Mouse (Mus musculus) heart, embryonic 12.5 days (tissue): ENCODE measurements around the gene Gpatch8. TPM values are rescaled to one million over a fixed set of nuclear protein-coding genes. Genes with fewer than 3 reads are reported as not detected.
A peak's percentile ranks its signal among the peaks of the same experiment; 100 is the strongest.
"Not testable (repeated sequence)": the region's sequence is repeated elsewhere in the genome, so short reads cannot be mapped to it uniquely, and the experiment has no call there.

ENCODE experiments used
- ATAC-seq: fragments of 200-750 bp; cut with Nextera tagmentation; 2 replicates; pipeline ENCODE4 v1.8.0; 2017; ENCODE audit warnings: moderate TSS enrichment, moderate library complexity; ENCODE audit not compliant: insufficient number of reproducible peaks, low FRiP score
- H3K27ac ChIP-seq: fragments of 300-500 bp; sonication (generic); 2 replicates; pipeline ENCODE4 v1.5.1; 2016; ENCODE audit warnings: mild to moderate bottlenecking, moderate library complexity; ENCODE audit not compliant: poor library complexity, severe bottlenecking
- H3K27me3 ChIP-seq: fragments of 300-500 bp; sonication (generic); replicated peaks from 2 replicates; pipeline ENCODE4 v1.6.1; 2016; ENCODE audit warnings: mild to moderate bottlenecking, moderate library complexity
- H3K36me3 ChIP-seq: fragments of 300-500 bp; sonication (generic); 2 replicates; pipeline ENCODE4 v1.6.1; 2016; ENCODE audit warnings: mild to moderate bottlenecking, moderate library complexity
- H3K4me1 ChIP-seq: fragments of 300-500 bp; sonication (generic); replicated peaks from 2 replicates; pipeline ENCODE4 v1.6.1; 2016; ENCODE audit warnings: mild to moderate bottlenecking
- H3K4me2 ChIP-seq: fragments of 300-500 bp; sonication (generic); 2 replicates; pipeline ENCODE4 v1.6.1; 2016; ENCODE audit warnings: mild to moderate bottlenecking, moderate library complexity
- H3K4me3 ChIP-seq: fragments of 300-500 bp; sonication (generic); 2 replicates; pipeline ENCODE4 v1.5.1; 2016; ENCODE audit warnings: mild to moderate bottlenecking
- H3K9ac ChIP-seq: fragments of 300-500 bp; sonication (generic); 2 replicates; pipeline ENCODE4 v1.6.1; 2016; ENCODE audit warnings: mild to moderate bottlenecking, moderate library complexity
- H3K9me3 ChIP-seq: fragments of 300-500 bp; sonication (generic); replicated peaks from 2 replicates; pipeline ENCODE4 v1.6.1; 2016; ENCODE audit warnings: mild to moderate bottlenecking, moderate library complexity
- WGBS: fragments of 180-500 bp; shearing (Covaris S2); methylation state at CpG from one replicate; pipeline ENCODE4 v1.1.7; 2016; 5-methylcytosine and 5-hydroxymethylcytosine counted together
- polyA plus RNA-seq: library from polyadenylated mRNA; unstranded; fragments of >200 nt; fragmentation: Nextera tagmentation; extraction: Ambion mirVana; gene quantifications from 2 replicates; pipeline ENCODE4 v1.2.1, GENCODE M21; 2016

The Gpatch8 gene
- polyA plus RNA-seq, 1 experiment from 2014 or later = 38.9 TPM

GRCm38 (mm10) chr11:102551176-102551575 is 5.0 kb downstream of the Gpatch8 start:
- Histone ChIP-seq H3K9ac (no peak overlapping the region), H3K27ac (no peak overlapping the region), H3K4me1 (peaks cover 17% of the 10 kb centered on the region), H3K27me3 (no peaks in the 10 kb centered on the region), H3K4me3 (no peak overlapping the region), H3K4me2 (no peak overlapping the region), H3K9me3 (no peaks in the 10 kb centered on the region), H3K36me3 (peaks cover 7% of the 10 kb centered on the region; the same call in 1 of the 2 replicates)
- ATAC-seq = no peak

GRCm38 (mm10) chr11:102541471-102541870 is 14.7 kb downstream of the Gpatch8 start:
- 89% methylated on average over 5 of the region's 5 CpGs for WGBS
- Histone ChIP-seq H3K4me3 (no peak overlapping the region), H3K4me1 (peaks cover 26% of the 10 kb centered on the region)

GRCm38 (mm10) chr11:102540286-102540685 is 15.9 kb downstream of the Gpatch8 start:
- H3K4me2 ChIP-seq, ATAC-seq, H3K27ac ChIP-seq, H3K27me3 ChIP-seq, H3K9me3 ChIP-seq, H3K9ac ChIP-seq, H3K4me3 ChIP-seq: not testable (repeated sequence)
- peaks cover 17% of the 10 kb centered on the region for H3K4me1 ChIP-seq
- H3K36me3 ChIP-seq = peaks cover 11% of the 10 kb centered on the region; the same call in 1 of the 2 replicates

More at GRCm38 (mm10) chr11:102541471-102541870, 14.7 kb downstream of the Gpatch8 start:
- Histone ChIP-seq H3K9ac (no peak overlapping the region), H3K27me3 (no peaks in the 10 kb centered on the region), H3K4me2 (no peak overlapping the region), H3K36me3 (peaks cover 8% of the 10 kb centered on the region; the same call in 1 of the 2 replicates), H3K27ac (no peak overlapping the region), H3K9me3 (no peaks in the 10 kb centered on the region)
- no peak for ATAC-seq

- Histone ChIP-seq H3K4me3 (no peak overlapping the region), H3K4me1 (peaks cover 15% of the 10 kb centered on the region; the same call in 1 of the 2 replicates), H3K9ac (no peak overlapping the region), H3K27ac (no peak overlapping the region), H3K36me3 (peaks cover 11% of the 10 kb centered on the region; the same call in 1 of the 2 replicates), H3K4me2 (no peak overlapping the region), H3K27me3 (no peaks in the 10 kb centered on the region), H3K9me3 (no peaks in the 10 kb centered on the region)
- no peak for ATAC-seq
- 93% methylated on average over 1 of the region's 1 CpGs for WGBS
Measured at GRCm38 (mm10) chr11:102539690-102540089, 16.5 kb downstream of the Gpatch8 start.

GRCm38 (mm10) chr11:102536210-102536609 is 20.0 kb downstream of the Gpatch8 start:
- no peak overlapping the region for H3K27ac ChIP-seq
- peaks cover 11% of the 10 kb centered on the region; the same call in 1 of the 2 replicates for H3K36me3 ChIP-seq
- no peak for ATAC-seq
- no peak overlapping the region for H3K9ac ChIP-seq
- H3K4me2 ChIP-seq = no peak overlapping the region
- H3K9me3 ChIP-seq = no peaks in the 10 kb centered on the region
- H3K27me3 ChIP-seq = no peaks in the 10 kb centered on the region
- WGBS = 63% methylated on average over 3 of the region's 3 CpGs
- H3K4me3 ChIP-seq = no peak overlapping the region
- peaks cover 17% of the 10 kb centered on the region for H3K4me1 ChIP-seq

GRCm38 (mm10) chr11:102534078-102534477 is 22.1 kb downstream of the Gpatch8 start:
- no peaks in the 10 kb centered on the region for H3K9me3 ChIP-seq
- H3K36me3 ChIP-seq = peaks cover 13% of the 10 kb centered on the region; the same call in 1 of the 2 replicates
- no peak overlapping the region for H3K9ac ChIP-seq
- no peak overlapping the region for H3K4me3 ChIP-seq
- peaks cover 10% of the 10 kb centered on the region for H3K4me1 ChIP-seq
- H3K27ac ChIP-seq = no peak overlapping the region
- 75% methylated on average over 2 of the region's 2 CpGs for WGBS
- ATAC-seq = no peak
- H3K4me2 ChIP-seq = no peak overlapping the region
- no peaks in the 10 kb centered on the region for H3K27me3 ChIP-seq

- WGBS = 37% methylated on average over 5 of the region's 5 CpGs
- H3K9me3 ChIP-seq = no peaks in the 10 kb centered on the region
- ATAC-seq = no peak
- no peaks in the 10 kb centered on the region for H3K27me3 ChIP-seq
- no peak overlapping the region for H3K9ac ChIP-seq
- no peak overlapping the region for H3K4me3 ChIP-seq
- H3K36me3 ChIP-seq = 0 out of 2 replicates have a peak, but pooled peaks cover 7% of the 10 kb centered on the region
- H3K4me2 ChIP-seq = 0 out of 2 replicates have a peak overlapping the region, but pooled peaks have one; percentile 2
- H3K4me1 ChIP-seq = peaks cover 4% of the 10 kb centered on the region
- H3K27ac ChIP-seq = peak overlapping the region; percentile 12
Measured at GRCm38 (mm10) chr11:102531425-102531824, 24.8 kb downstream of the Gpatch8 start.

GRCm38 (mm10) chr11:102514793-102515424 is 41.3 kb downstream of the Gpatch8 start:
- ATAC-seq = no peak

GRCm38 (mm10) chr11:102510226-102510625 is 46.0 kb downstream of the Gpatch8 start:
- H3K4me3 ChIP-seq = no peak overlapping the region
- H3K27ac ChIP-seq = no peak overlapping the region
- H3K9ac ChIP-seq = no peak overlapping the region
- H3K4me2 ChIP-seq = no peak overlapping the region
- no peaks in the 10 kb centered on the region for H3K4me1 ChIP-seq
- no peaks in the 10 kb centered on the region for H3K27me3 ChIP-seq
- H3K36me3 ChIP-seq = peaks cover 28% of the 10 kb centered on the region
- WGBS = 74% methylated on average over 6 of the region's 6 CpGs
- no peak for ATAC-seq
- no peaks in the 10 kb centered on the region for H3K9me3 ChIP-seq

More at GRCm38 (mm10) chr11:102514793-102515424, 41.3 kb downstream of the Gpatch8 start:
- peaks cover 29% of the 10 kb centered on the region for H3K36me3 ChIP-seq
- no peaks in the 10 kb centered on the region for H3K9me3 ChIP-seq
- H3K4me3 ChIP-seq = no peak overlapping the region
- H3K4me2 ChIP-seq = no peak overlapping the region
- H3K9ac ChIP-seq = no peak overlapping the region
- WGBS = 90% methylated on average over 1 of the region's 1 CpGs
- no peaks in the 10 kb centered on the region for H3K27me3 ChIP-seq
- H3K4me1 ChIP-seq = no peaks in the 10 kb centered on the region
- H3K27ac ChIP-seq = no peak overlapping the region

GRCm38 (mm10) chr11:102496732-102497131 is 59.5 kb downstream of the Gpatch8 start:
- no peak for ATAC-seq
- Histone ChIP-seq H3K9ac (no peak overlapping the region), H3K27me3 (no peaks in the 10 kb centered on the region), H3K27ac (no peak overlapping the region), H3K9me3 (no peaks in the 10 kb centered on the region), H3K4me2 (no peak overlapping the region), H3K4me3 (no peak overlapping the region), H3K4me1 (peaks cover 18% of the 10 kb centered on the region), H3K36me3 (peaks cover 63% of the 10 kb centered on the region)
- WGBS = 67% methylated on average over 2 of the region's 2 CpGs

GRCm38 (mm10) chr11:102496206-102496605 is 60.0 kb downstream of the Gpatch8 start:
- no peak overlapping the region for H3K9ac ChIP-seq
- no peaks in the 10 kb centered on the region for H3K9me3 ChIP-seq
- H3K27me3 ChIP-seq = no peaks in the 10 kb centered on the region
- no peak overlapping the region for H3K27ac ChIP-seq
- no peak overlapping the region for H3K4me3 ChIP-seq
- no peak overlapping the region for H3K4me2 ChIP-seq
- peaks cover 18% of the 10 kb centered on the region for H3K4me1 ChIP-seq
- peaks cover 59% of the 10 kb centered on the region for H3K36me3 ChIP-seq
- WGBS = 84% methylated on average over 2 of the region's 2 CpGs
- ATAC-seq = no peak

GRCm38 (mm10) chr11:102495742-102496141 is 60.5 kb downstream of the Gpatch8 start:
- Histone ChIP-seq H3K36me3 (peaks cover 60% of the 10 kb centered on the region), H3K4me1 (peaks cover 18% of the 10 kb centered on the region), H3K4me2 (no peak overlapping the region), H3K4me3 (no peak overlapping the region), H3K27me3 (no peaks in the 10 kb centered on the region), H3K27ac (no peak overlapping the region), H3K9ac (no peak overlapping the region), H3K9me3 (no peaks in the 10 kb centered on the region)
- WGBS = 93% methylated on average over 5 of the region's 5 CpGs
- no peak for ATAC-seq
